Mouse (Mus musculus) left cerebral cortex, postnatal 14 days (tissue): ENCODE measurements at regions not wholly inside any gene's neighbourhood (a gene's known extent, or its start where the extent isn't known, plus 50 kb on each side); places are given as distances from the start of the nearest gene placed in this dataset.

Experiments
- DNase-seq, 2 experiments: peaks; one replicate each; pipeline ENCODE4 v3.0.0; 2021 to 2022; ENCODE audit warnings: low spot score in 2 of 2, mixed read lengths in 1 of 2
- intact Hi-C: fragments of 180-260 bp; cut with DNase I; formaldehyde crosslinking; loops from one replicate; pipeline ENCODE4 v1.15.1; 2025

- no peak for DNase-seq
- intact Hi-C loops: no loop called here
Observed at GRCm38 (mm10) chr2:72744901-72745300, 235.3 kb downstream of the Sp3 start.

GRCm38 (mm10) chr2:72746476-72747215 lies 233.6 kb downstream of the Sp3 start:
- intact Hi-C loops: no loop called here
- no peak for DNase-seq

DNA sequence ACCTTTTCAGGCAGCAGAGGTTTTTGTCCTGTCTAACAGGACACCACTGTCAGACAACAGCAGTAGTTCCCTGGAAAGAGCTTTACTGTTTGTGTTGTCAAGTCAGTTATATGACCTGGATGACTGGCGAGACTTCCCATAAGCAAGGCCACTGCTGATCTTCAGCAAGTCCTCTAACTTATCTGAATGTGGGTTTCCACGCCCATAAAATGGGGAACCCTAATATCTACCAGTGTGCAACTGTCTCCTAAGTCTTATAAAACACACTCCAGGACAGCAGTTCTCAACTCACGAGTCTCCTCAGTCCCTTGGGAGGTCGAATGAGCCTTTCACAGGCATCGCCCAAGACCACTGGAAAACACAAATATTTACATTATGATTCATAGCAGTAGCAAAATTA lies 232.9 kb downstream of the Sp3 start:
- no peak for DNase-seq
- intact Hi-C loops: no loop called here

GRCm38 (mm10) chr2:72749495-72749894 lies 230.8 kb downstream of the Sp3 start:
- no peak for DNase-seq
- intact Hi-C loops: no loop called here

DNA sequence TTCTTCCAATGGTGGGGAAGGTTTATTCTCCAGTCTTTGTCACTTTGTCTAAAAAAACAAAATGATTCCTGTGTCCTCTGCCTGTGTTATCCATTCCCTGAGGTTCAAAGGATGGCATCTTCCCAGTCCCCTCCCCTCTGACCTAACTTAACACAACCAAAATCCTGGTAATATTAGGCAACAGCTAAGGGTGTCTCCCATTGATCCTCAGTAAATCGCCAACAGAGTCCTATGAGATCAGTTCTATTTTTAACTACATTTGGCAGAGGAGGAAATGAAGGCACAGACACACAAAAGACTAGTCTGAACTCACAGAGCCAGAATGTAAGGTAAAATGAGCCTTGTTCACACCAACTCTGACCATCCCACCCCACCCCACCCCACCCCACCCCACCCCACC lies 228.8 kb downstream of the Sp3 start:
- intact Hi-C loops: no loop called here
- DNase-seq: no peak

GRCm38 (mm10) chr2:72752624-72753176 lies 227.5 kb downstream of the Sp3 start:
- intact Hi-C loops: no loop called here
- no peak for DNase-seq

GRCm38 (mm10) chr2:72753788-72754713 lies 226.2 kb downstream of the Sp3 start:
- intact Hi-C loops: no loop called here
- no peak for DNase-seq

- DNase-seq: no peak
Observed at GRCm38 (mm10) chr2:72763454-72763853, 216.8 kb downstream of the Sp3 start.

GRCm38 (mm10) chr2:72769030-72769630 lies 211.1 kb downstream of the Sp3 start:
- intact Hi-C loops: no loop called here
- DNase-seq: no peak

More at GRCm38 (mm10) chr2:72763454-72763853, 216.8 kb downstream of the Sp3 start:
- intact Hi-C loops: no loop called here

DNA sequence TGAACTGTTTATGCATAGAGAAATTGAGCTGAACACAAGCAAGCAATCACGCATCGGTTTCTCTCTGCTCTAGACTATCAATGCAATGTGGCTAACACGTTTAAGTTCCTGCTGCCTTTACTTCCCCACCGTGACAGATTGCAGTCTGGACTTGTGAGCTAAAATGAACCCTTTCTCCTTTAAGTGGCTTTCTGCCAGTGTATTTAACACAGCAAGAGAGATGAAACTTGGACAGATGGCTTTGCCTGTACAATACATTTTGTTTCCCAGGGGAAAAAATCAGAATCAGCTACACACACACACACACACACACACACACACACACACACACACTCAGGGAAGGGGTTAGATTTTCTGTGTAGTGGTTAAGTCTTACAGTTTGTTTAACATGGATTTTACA lies 206.8 kb downstream of the Sp3 start:
- intact Hi-C loops: no loop called here
- DNase-seq: peak; percentile 6 to 14

GRCm38 (mm10) chr2:72777330-72777729 lies 202.9 kb downstream of the Sp3 start:
- peak in 1 of 2 experiments; percentile 11 for DNase-seq
- intact Hi-C loops: no loop called here

GRCm38 (mm10) chr2:72777806-72778510 lies 202.3 kb downstream of the Sp3 start:
- intact Hi-C loops: no loop called here
- no peak for DNase-seq

DNA sequence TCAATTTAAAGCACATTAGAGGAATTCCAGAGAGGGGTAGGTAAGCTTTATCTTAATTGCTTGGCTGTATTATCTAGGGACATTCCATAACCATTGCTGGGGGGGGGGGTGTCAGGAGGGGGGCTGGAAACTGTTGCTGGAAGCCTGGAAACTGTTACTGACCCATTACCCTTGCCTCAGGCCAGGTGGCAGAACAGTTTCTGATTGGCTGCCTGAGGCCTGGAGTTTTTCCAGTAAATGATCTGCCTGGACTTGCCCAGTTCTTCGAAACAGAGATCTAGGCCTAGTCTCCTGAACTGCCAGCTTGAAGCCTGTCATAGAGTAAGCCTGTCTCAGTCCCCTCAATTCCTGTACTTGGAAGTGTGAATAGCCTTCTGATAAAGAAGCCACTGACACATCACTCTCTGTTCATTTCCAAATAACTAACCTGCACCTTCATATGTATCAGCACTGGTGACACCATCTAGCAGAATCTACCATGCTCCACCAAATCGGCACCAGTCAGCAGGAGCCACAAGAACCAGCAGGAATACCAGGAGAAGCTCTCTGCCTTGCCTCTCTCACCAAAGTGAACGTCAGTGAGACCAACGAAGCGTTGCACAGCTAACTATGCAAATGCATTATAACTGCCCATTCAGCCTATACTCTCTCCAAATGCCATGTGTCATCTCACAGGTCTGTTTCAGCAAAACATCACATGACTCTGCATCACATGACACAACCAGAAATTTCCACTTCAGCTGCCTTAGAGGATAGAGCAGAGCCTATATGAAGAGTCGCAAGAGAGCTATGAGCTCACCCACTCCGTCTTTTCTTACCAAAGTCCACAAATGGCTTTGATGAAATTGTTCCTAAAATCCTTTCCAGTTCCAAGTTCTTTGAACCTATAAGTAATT lies 200.7 kb downstream of the Sp3 start:
- DNase-seq: no peak
- intact Hi-C loops: no loop called here

GRCm38 (mm10) chr2:72781369-72782275 lies 198.6 kb downstream of the Sp3 start:
- peak; percentile 23 to 33 for DNase-seq
- intact Hi-C loops: no loop called here

DNA sequence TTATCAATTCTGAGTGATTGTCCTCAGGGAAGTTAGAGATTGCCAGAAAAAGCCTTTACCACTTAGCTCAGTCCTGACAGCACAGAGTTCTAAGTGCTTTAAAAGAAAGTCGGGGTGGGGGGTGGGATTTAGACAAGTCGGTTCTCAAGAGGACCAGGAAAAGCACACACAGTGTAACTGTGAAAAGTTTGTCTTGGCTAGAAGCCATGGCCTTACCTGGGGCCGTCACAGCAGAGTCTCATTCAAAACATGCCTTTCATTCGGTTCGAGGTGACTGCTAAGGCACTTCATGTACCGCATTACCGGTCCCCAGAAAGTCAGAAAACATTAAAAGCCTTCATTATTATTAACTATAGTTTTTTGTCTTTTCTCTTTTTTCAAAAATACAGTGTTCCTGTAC lies 197.9 kb downstream of the Sp3 start:
- intact Hi-C loops: no loop called here

DNA sequence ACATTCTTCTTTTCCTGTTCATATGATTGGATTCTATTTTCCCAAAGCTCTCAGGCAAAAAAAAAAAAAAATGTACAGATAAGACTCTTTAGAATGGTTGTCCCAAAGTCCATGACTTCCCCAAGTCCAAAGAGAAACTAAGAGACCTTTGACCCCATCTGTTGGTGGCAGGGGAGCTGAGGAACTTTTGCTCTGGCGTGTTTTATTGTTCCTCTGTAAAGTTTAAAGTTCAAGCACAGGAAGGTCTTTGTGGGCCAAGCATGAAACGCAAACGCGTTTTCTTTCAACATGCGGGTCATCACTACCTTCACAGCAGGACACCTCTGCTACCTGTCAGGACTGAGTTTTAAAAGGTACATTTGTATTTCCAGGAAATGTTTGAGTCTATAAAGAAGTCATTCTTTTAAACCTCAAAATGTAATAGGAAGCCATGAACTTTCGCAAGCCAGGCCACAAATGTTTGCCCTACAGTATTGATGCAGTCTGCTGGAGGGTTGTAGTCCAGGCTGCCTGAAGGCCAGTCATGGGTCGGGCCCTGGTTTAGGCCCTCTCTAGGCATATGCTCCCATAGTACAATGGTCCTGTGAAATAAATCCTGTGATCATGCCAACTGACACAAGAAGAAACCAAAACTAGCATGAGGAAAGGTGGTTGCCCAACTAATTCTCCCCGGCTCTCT lies 194.7 kb downstream of the Sp3 start:
- no peak for DNase-seq
- intact Hi-C loops: no loop called here

More for the DNA sequence above, 197.9 kb downstream of the Sp3 start:
- DNase-seq: no peak
